Mouse (Mus musculus) left cerebral cortex, postnatal 4 days (tissue): Measurements from ENCODE around the gene Piga. TPM values are rescaled to one million over a fixed set of nuclear protein-coding genes. Genes with fewer than 3 reads are reported as not detected.
A peak's percentile ranks its signal among the peaks of the same experiment; 100 is the strongest.

Source experiments
- DNase-seq: peaks from one replicate; pipeline ENCODE4 v3.0.0-alpha.2; 2022
- intact Hi-C: fragments of 180-260 bp; cut with DNase I; formaldehyde crosslinking; loops from one replicate; pipeline ENCODE4 v1.15.1; 2025
- total RNA-seq, 2 experiments: library from RNA; stranded (reverse); gene quantifications; 2 replicates each; pipeline ENCODE4 v1.2.3; 2021

The Piga gene
- 1 to 10 TPM; 6.0 to 7.1 TPM for total RNA-seq

GRCm38 (mm10) chrX:164419471-164419939 lies at the start of gene Piga:
Piga (plus strand) TSS chrX:164419787.
- DNase-seq: peak; percentile 91
- intact Hi-C loops: no loop called here

DNA sequence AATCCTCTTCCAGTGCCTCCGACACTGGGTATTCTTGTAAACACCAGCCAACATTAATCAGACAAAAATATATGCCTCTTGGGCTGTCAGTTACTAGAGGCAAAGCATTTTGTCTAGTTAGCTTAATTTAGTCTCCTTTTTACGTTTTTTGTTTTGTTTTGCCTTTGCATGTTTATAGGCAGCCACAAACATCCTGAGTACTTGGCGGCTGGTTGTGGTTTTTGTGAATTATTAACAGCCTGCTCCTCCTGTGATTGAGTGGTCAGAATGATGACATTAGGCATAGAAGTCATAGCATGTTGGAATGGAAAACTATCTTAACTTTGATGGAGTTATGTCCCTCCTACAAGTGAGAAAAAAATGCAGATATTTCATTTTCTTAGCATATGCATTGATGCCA lies 49.0 kb upstream of the Piga start:
- intact Hi-C loops: no loop called here
- no peak for DNase-seq

DNA sequence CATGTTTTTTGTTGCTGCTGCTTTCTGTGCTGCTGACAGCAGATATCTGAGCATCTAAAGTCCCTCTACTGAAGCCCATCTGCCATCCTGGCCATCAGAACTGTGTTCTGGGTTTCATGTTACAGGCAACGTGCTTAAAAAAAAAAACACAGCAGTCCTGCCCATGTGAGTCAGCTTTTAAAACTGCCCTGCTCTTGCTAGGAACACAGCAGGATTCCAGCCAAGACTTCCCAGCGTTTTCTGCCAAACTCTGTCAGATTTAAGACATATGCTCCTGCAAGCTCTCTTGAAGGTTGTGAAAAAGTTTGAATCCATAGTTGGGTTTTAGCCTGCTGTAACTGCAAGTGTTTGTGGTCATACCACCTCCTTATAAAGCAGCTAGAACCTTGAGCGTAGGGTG lies 46.5 kb upstream of the Piga start, which contains the start of gene Vegfd:
TSS of gene Vegfd (plus strand) at position 298 of the 400 bp plus-strand sequence.
- peak; percentile 2 for DNase-seq
- intact Hi-C loops: no loop called here

DNA sequence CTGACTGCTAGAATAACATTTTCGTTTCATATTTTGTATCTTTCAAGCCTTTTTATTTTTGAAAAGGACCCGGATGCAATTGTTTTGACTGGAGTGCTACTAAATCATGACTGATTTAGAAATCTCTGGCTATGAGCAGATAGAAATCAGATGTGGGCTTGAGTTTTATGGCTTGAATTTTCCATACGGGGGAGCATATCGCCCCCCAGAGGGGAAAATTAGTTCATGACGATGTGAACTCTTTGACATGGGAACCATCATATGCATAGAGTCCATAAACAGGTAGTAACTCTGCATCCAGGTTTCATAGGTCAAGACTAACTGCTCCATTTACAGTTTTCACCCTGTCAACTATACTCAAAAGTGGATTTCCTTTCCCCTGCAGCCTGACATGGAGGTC lies 45.0 kb upstream of the Piga start:
- intact Hi-C loops: no loop called here
- no peak for DNase-seq

DNA sequence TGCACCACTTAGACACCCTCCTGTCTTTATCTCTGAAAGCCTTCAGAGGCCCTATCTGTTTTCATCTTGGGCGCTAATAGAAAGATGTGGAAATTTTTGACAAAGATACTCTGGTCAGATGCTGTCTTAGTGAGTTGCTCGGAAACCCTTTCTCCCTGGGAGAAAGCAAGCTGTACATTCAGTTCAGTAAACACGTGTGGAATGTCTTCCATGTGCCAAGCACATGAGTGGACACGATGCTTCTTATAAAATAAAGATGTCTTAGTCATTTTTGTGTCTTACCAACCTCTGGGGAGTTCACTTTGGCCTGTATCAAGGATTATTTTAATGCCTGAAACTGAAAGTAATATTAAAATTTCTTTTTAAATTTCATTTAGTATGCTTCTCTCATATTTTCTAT lies 39.9 kb upstream of the Piga start:
- intact Hi-C loops: no loop called here

GRCm38 (mm10) chrX:164381618-164382408 lies 37.8 kb upstream of the Piga start:
- intact Hi-C loops: no loop called here
- DNase-seq: peak; percentile 81

More for the DNA sequence above, 39.9 kb upstream of the Piga start:
- DNase-seq: no peak

DNA sequence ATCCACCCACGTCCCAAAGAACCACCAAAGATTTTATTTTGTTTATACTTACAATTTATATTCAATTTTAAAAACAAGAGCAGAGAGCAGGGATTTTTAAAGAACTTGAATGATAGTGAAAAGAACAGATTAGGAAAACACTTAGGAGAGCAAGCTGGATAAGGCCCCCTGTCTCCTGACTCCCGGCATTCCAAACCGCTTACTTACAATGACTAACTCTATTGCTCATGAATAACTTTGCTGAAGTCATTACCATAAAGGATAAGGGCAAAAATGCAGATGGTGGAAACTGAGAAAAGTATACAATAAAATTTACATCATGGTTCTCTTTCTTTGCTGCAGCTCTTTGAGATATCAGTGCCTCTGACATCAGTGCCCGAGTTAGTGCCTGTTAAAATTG lies 25.5 kb upstream of the Piga start:
- intact Hi-C loops: no loop called here

DNA sequence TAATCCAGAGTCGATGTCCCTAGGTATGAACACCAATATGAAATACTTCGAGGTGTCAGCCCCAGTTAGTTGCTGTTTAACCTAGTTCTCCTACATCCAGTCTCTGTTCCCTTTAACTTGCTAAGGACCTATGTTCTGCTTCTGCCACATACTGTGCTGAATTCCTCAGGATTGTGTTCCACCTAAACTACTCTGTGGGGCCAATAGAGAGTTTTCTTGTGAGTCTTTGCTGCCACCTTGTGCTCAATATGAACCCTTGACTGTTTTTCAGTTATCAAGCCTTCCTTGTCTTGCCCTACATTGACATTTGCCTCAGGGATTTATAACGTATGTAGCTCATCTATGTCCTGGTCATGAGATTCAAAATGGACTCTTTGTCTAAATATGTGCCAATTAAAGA lies 21.1 kb upstream of the Piga start:
- intact Hi-C loops: loop anchor here (5.0 kb wide), 1 partner anchor 216 kb away; no protein-coding TSS in a partner anchor
- no peak for DNase-seq

More for the DNA sequence above, 25.5 kb upstream of the Piga start:
- no peak for DNase-seq

- intact Hi-C loops: no loop called here
These were observed 14.4 kb upstream of the Piga start for GRCm38 (mm10) chrX:164405080-164405649.

GRCm38 (mm10) chrX:164406133-164407022 lies 13.2 kb upstream of the Piga start:
- intact Hi-C loops: no loop called here
- no peak for DNase-seq

More at GRCm38 (mm10) chrX:164405080-164405649, 14.4 kb upstream of the Piga start:
- DNase-seq: no peak

DNA sequence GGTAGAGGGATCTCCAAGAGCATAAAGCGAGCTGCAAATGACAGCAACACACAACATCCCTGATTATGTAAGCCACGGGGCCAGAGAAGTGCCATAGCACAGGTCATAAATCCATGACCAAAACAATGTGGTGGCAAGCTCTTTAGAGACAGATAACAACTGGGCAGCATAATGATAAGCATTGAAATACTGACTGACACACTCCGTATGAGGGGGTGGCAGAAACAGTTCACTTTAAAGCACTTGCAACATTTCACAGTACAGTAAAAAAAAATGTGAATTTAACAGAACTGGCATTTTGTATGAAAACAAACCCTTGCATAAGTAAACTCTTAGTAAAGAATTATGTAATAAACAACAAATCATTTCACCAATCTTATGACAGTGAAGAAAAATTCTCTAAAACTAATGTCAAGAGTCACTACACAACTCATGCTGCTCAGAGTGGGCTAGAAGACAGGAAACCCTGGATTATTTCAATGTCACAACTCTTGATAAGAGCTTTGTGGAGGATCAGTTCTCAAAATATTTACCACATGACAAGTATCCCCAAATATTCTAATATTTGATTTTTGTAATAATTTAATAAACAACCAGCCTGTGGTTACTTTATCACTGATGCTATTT lies 11.2 kb upstream of the Piga start:
- DNase-seq: no peak
- intact Hi-C loops: no loop called here

DNA sequence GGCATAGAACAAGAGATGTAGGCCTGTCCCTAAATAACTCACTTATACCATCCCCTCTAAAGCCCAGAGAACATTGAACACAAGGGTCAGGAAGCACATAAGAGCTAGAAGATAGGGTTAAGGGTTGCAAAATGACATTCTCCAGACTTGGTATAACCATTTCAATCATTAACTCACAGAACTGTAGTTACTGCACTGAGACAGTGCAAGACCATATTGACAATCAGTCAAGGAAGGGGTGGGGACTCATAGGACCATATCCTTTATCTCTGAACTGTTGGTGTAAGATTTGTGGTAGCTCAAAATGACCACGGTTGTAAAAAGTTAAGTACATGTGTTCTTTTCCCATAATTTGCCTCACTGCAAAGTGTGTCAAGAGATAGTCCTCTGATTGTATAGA lies 9.0 kb upstream of the Piga start:
- DNase-seq: no peak
- intact Hi-C loops: no loop called here

DNA sequence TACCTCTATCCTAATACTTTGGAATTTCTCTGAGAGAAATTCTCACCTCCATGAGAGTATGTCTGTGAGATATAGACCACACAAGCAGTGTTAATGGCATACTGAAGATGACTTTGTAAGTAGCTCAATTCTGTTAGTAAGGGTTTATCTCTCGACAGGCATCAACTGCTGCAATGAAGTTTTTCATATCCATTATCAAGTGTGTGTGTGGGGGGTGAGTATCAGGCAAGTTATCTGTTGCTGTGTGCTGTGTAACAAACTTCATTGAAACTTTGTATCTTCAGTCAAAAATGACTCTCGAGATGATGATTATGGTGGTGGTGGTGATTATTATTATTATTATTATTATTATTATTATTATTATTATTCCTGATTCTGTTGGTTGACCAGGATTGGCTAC lies 2.8 kb upstream of the Piga start:
- intact Hi-C loops: no loop called here
- no peak for DNase-seq

GRCm38 (mm10) chrX:164418008-164418407 lies 1.6 kb upstream of the Piga start:
- intact Hi-C loops: no loop called here
- no peak for DNase-seq

GRCm38 (mm10) chrX:164419955-164420354 lies 368 bp downstream of the Piga start:
- no peak for DNase-seq
- intact Hi-C loops: no loop called here

- DNase-seq: no peak
- intact Hi-C loops: no loop called here
These were observed 931 bp downstream of the Piga start for GRCm38 (mm10) chrX:164420518-164420917.

GRCm38 (mm10) chrX:164424821-164425220 lies 5.2 kb downstream of the Piga start:
- DNase-seq: no peak
- intact Hi-C loops: no loop called here

DNA sequence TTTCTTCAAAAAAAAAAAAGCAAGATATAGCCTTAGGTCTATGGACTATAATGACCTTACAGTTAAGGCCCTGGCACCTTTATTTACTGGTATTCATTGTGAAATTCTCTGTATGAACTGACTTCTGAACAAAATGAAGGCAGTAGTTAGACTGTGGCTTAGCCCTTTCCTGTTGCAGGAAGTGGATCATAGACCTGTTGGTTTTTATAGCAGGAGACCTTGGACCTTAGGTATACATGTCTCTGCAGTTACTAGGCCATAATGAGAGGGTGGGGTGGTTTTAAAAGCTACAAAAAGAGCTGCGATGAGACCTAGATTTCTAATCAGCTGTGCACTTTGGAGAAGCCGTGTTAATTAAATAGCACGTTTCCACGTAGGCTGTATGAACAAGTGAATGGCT lies 7.7 kb downstream of the Piga start:
- DNase-seq: no peak
- intact Hi-C loops: no loop called here

DNA sequence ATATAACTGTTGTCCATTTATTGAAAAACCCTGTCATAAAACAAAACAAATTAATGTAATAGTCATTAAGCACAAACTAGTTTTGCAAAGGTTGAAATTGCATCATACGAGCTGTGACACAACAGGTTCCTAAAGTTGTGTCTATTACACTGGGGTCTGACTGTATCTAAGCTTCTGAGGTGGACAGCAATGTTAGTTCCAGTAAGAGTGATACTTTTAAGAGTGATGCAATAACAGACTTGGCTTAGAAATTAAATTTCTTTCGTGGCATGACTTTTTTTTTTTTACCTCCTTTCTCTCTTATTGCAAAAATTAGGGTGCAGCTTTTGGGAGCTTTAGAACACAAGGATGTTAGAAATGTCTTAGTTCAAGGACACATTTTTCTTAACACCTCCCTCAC lies 8.6 kb downstream of the Piga start:
- intact Hi-C loops: no loop called here
- no peak for DNase-seq

DNA sequence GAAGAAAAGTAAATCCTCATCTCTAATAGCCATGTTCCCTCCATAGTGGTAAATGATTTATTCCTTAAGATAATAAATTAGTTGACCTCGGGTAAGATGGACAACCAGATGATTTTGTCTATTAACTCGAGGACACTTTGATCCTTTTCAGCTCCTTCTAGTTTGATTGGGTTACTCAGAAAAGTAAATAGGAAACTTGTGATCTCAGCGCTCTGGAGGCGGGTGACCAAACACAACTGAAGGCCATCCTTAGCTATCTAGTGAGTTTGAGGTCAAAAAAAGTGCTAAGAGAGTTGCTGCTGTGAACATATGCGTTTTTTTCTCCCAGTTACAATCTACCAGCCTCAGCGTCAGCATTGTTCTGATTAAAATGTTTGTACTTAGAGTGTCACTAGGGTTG lies 11.0 kb downstream of the Piga start:
- intact Hi-C loops: no loop called here
- DNase-seq: no peak

GRCm38 (mm10) chrX:164431133-164431532 lies 11.5 kb downstream of the Piga start:
- intact Hi-C loops: no loop called here
- DNase-seq: no peak
